Mouse (Mus musculus) thymus, adult 2 months (tissue): ENCODE results near the gene Macf1.

Experiments
- CTCF ChIP-seq: fragments of 200-500 bp; IDR thresholded peaks from 2 replicates; pipeline ENCODE4 v1.5.1; 2012; ENCODE audit warnings: mild to moderate bottlenecking, control low read depth, low read length, moderate library complexity, borderline replicate concordance; ENCODE audit not compliant: control insufficient read depth, poor library complexity, insufficient read depth; ENCODE audit errors: extremely low read depth
- POLR2A ChIP-seq: fragments of 200-500 bp; IDR thresholded peaks from 2 replicates; pipeline ENCODE4 v1.6.1; 2012; ENCODE audit warnings: mild to moderate bottlenecking, low read length, control low read depth, moderate library complexity; ENCODE audit not compliant: control insufficient read depth, poor library complexity, insufficient read depth; ENCODE audit errors: extremely low read depth

DNA sequence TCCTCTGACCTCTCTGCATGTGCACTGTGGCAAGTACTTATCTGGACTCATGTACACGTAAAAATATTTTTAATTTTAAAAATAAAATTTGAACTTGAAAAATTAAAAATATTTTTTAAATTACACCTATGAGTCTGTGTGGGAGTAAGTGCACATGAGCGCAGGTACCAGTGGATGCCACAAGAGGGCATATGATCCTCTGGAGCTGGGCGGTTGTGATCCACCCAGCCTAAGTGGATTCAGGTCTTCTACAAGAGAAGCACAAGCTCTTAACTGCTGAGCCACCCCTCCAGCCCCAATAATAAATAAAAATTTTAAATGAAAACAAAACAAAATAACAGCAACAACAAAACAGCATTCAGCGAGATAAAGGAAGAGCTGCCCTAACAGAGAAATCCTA is 351.0 kb downstream of the Macf1 start:
- no peak for TF ChIP-seq POLR2A
- no peak for TF ChIP-seq CTCF
